Mouse (Mus musculus) 3134 (cell line): ENCODE results near the gene Upf1.
A peak's percentile ranks its signal among the peaks of the same experiment; 100 is the strongest.

Experiments used
- DNase-seq: peaks from one replicate; pipeline ENCODE4 v3.0.0-alpha.2; 2011; ENCODE audit warnings: low spot score; ENCODE audit not compliant: insufficient read length; ENCODE audit errors: extremely low read depth

The Upf1 gene

DNA sequence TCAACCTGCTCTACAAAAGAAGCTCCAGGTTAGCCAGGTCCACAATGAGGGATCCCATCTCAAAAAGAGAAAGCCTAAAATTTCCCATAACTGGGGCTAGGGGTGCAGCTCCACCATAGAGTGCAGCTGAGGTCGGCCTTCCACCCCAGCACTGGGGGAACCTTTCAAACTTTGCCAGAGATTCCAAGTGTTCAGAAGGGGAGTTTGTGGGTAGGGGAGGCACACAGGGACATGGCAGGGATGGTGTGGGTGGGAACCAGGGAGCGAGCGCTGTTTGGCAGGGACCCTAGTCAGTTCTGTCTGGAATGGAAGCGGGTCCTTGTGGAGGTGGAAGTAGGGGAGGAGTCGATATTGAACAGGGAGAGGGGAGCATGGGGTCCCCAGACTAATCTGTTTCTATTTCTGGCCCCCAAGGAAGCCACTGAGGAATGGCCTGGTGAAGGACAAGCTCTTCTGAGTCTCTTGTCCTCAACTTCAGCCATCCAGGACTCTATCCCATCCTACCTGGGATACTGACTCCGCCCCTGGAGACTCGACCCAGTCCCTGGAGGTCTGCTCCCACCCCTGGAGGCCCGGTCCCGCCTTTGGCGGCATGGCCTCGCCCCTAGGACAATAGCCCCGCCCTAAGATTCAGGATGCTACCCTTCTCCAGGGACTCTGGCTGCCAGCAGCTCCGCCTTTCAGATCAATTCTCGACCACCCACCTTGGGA lies 23.8 kb downstream of the Upf1 start, which contains the start of gene Gdf1:
Gene Gdf1, plus strand, starts transcription at position 694 of the 711 bp plus-strand sequence.
- DNase-seq = no peak

GRCm38 (mm10) chr8:70327512-70327911 lies 25.6 kb downstream of the Upf1 start:
- DNase-seq = no peak

- no peak for DNase-seq
These were observed 29.4 kb downstream of the Upf1 start for GRCm38 (mm10) chr8:70323716-70324115.

- DNase-seq = no peak
These were observed 35.2 kb downstream of the Upf1 start for GRCm38 (mm10) chr8:70317872-70318271.

GRCm38 (mm10) chr8:70316511-70317504 lies 36.3 kb downstream of the Upf1 start:
- DNase-seq = no peak

- DNase-seq = no peak
These were observed 37.2 kb downstream of the Upf1 start, which contains the start of gene Cers1 for GRCm38 (mm10) chr8:70315624-70316510. Gene Cers1 (plus strand): TSS chr8:70315775.

- DNase-seq = no peak
These were observed 39.7 kb downstream of the Upf1 start for GRCm38 (mm10) chr8:70313399-70313798.

GRCm38 (mm10) chr8:70309311-70309710 lies 43.8 kb downstream of the Upf1 start:
- DNase-seq = no peak

GRCm38 (mm10) chr8:70302901-70303300 lies 50.2 kb downstream of the Upf1 start:
- DNase-seq = no peak

DNA sequence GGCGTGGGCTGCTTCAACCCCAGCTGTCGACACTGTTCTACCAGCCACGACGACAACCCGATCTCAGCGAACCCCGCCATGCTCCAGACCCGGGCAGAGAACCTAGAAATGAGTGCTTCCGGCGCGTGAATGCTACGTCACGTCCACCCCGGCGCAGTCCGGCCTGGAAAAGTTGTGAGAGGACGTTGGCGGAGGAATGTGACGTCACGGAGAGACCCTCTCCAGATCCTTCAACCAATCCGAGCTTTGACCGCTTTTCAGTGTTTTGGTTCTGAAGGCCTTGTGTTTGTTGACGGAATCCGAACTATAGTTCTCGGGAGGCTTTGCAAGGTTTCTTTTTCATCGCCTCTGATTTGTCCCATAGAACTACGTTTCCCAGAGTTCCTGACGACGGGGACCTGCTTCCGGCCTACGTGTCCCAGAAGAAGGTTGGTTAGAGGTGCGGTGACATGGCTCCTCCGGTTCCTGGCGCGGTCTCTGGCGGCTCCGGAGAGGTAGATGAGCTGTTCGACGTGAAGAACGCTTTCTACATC lies 50.7 kb downstream of the Upf1 start, which contains the start of the genes Ddx49 and Cope:
Gene Ddx49, minus strand, starts transcription at position 132 of the 533 bp plus-strand sequence.
Gene Cope, plus strand, starts transcription at position 161 of the 533 bp plus-strand sequence.
- peak; percentile 82 for DNase-seq

DNA sequence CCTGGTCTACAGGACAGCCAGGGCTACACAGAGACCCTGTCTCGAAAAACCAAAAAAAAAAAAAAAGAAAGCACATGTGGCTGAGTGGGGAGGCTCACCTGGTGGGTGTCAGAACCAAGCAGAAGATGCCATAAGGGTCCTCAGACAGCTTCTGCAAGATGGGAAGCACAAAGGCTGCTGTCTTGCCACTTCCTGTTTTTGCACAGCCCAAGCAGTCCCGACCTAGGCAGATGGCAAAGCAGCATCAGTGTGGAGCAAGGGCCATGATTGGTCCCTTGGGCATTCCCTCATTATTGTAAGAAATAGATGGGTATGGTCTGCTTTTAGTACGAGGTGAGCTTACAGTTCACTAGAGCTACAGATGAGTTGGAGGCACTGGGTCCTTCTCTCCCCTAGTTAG lies 52.2 kb downstream of the Upf1 start:
- no peak for DNase-seq

GRCm38 (mm10) chr8:70293988-70294405 lies 59.1 kb downstream of the Upf1 start:
- DNase-seq = no peak

- no peak for DNase-seq
These were observed 66.3 kb downstream of the Upf1 start for GRCm38 (mm10) chr8:70286737-70287136.

DNA sequence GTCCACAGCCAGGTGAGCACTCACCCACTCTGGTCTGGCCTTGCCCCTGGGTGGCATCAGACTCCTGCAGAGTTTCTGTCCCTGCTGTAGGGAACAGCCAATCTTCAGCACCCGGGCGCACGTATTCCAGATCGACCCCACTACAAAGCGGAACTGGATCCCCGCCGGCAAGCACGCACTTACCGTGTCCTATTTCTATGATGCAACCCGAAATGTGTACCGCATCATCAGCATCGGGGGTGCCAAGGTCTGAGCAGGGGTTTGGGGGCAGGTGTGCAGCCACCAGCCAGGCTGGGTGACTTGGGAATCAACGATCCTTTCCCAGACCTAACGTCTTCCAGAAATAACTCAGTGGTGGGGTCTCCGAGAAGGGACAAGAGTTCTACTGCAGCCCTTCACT lies 67.8 kb downstream of the Upf1 start:
- DNase-seq = no peak

GRCm38 (mm10) chr8:70284421-70284820 lies 68.7 kb downstream of the Upf1 start:
- DNase-seq = no peak

DNA sequence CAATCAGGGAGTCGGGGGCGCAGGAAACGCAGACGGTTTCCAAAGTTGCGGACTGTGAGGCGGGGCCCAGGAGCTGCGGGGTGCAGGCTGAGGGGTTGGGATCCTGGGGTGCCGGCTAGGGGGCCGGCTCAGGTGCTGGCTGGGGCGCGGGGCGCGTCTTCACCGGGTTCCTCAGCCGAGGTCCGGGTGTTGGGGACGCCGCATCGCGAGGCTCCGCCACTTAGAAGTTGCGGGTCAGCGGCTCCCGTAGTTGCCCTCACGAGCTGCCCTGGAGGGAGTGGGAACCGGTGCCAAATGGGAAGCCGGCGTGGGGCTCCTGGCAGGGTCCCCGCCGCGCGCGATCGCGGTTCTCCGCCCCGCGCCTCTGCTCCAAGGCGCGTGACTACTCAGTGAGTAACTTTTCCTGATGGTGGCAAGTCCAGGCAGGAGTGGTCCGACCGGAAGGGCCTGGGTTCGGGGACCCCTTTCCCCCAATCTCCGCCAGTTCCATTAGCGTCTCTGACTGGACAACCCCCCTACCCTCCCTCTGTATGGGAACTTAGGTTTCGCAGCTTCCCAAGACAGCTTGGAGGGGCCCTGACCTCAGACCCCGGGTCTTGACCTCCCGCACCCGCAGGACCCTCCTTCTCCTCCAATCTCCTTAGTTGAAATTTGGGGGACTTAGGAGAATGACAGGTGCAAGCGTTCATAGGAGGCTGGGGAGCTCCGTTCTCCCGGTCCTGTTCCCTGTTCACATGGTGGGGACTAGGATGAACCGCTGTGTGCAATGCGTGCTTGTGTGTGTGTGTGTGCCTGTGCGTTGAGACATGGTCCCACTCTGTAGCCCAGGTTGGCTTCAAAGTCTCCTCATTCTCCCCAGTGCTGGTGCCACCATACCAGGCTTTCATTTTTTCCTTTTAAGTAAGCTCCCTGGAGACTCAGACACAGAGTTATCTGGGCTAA lies 69.7 kb downstream of the Upf1 start:
- peak; percentile 62 for DNase-seq

- DNase-seq = peak; percentile 84
These were observed 70.4 kb downstream of the Upf1 start, which contains the start of gene Homer3 for GRCm38 (mm10) chr8:70282603-70283135. Gene Homer3 (plus strand): TSS chr8:70282827.
